Mouse (Mus musculus) megakaryocyte progenitor cell, adult 5-6 weeks (primary cell): ENCODE results near the gene Cdca5. TPM values are rescaled to one million over a fixed set of nuclear protein-coding genes. Genes with fewer than 3 reads are reported as not detected.
A peak's percentile ranks its signal among the peaks of the same experiment; 100 is the strongest.

ENCODE experiments used
- ATAC-seq: replicated peaks from 2 replicates; pipeline ENCODE4 v1.8.0; 2016; ENCODE audit warnings: mild to moderate bottlenecking, moderate TSS enrichment, inconsistent platforms; ENCODE audit not compliant: poor library complexity
- total RNA-seq, 2 experiments: library from RNA; stranded (forward) in 1 of 2; stranded (reverse) in 1 of 2; fragments of 157-497, 149-512 nt in 1 of 2; fragments of 200-1000 nt in 1 of 2; gene quantifications; 2 replicates each; pipeline versions ENCODE4 v1.2.3 to v1.2.4; 2015 to 2017

The Cdca5 gene
- total RNA-seq, 2 experiments from 2014 or later, result 42.8 to 55.4 TPM

DNA sequence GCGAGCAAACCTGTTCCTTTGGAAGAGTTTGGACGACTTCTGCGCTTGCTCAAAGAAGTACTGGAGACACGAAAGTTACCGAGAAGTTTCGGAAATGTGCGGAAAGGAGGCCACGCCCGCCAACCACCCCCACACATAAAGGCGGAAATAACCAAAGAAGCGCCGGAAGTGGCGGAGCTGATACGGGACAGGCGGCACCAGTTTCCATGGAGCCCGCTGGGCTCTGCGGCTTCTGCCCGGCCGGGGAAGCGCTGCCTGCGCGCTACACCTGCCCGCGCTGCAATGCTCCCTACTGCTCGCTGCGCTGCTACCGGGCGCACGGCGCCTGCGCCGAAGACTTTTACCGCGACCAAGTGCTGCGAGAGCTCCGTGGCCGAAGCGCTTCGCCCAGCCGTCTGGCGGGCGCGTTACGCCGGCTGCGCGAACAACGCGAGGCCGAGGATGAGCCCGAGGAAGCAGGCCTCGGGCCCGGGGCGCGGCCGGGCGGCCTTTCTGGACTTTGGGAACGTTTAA, 23.7 kb upstream of the Cdca5 start, which contains the start of gene Znhit2:
TSS of gene Znhit2 (plus strand) at position 172 of the 513 bp plus-strand sequence.
- ATAC-seq, result peak; percentile 68

DNA sequence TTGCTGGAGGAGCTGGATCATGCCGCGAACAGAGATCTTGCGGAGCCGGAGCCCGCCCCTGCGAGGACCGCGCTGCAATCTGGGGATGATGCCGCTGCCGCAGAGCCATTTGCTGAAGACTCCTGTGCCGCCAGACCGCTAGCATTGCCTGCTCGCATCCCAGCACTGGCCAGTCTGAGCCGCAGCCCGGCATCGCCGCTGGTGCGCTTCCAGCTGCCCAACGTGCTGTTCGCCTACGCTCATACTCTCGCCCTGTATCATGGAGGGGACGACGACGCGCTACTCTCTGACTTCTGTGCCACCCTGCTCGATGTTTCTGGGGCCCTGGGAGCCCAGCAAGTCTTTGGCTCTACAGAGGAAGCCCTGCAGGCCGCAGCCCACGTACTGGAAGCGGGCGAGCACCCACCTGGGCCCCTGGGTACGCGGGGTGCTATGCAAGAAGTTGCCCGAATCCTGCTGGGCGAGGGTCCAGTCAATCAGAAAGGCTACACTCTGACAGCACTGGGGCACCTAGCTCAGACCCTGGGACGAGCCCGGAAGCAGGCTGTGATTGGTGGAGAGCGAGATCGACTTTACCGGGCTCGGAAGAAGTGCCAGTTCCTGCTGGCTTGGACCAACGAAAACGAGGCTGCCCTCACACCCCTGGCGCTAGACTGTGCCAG, 23.0 kb upstream of the Cdca5 start:
- ATAC-seq, result peak; percentile 40

DNA sequence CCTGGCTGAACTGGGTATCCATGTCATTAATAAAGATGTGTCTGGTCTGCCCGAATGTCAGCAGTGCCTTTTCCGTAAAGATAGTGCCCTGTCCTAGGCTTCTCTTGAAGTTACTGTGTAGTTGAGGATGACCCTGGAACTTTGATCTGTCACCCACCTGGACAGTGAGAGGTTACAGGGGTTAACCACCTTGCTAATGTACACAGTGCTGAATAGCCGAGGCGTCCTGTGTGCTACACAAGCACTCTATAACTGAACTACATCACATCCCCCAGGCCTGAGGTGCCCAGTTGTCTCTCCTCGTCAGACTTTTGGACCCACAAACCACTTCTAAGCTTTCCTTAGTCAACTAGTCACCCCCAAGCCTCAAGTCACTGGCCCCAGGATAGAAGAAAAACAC, 22.4 kb upstream of the Cdca5 start:
- ATAC-seq, result no peak

DNA sequence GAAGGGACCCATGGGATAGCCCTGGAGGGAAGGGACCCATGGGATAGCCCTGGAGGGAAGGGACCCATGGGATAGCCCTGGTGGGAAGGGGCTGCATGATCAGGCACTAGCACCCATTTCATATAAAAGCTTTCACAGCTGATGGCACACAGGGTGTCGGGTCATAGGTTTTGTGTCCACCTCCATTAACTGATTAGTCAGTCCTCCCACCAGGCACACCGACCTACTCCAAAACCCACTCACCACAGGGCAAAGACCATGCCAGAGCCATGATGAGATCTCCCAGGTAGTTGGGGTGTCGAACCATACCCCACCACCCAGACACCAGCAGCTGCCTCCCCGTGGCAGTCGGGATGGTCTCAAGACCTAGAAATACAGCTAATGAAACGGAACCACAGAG, 21.7 kb upstream of the Cdca5 start:
- no peak for ATAC-seq

DNA sequence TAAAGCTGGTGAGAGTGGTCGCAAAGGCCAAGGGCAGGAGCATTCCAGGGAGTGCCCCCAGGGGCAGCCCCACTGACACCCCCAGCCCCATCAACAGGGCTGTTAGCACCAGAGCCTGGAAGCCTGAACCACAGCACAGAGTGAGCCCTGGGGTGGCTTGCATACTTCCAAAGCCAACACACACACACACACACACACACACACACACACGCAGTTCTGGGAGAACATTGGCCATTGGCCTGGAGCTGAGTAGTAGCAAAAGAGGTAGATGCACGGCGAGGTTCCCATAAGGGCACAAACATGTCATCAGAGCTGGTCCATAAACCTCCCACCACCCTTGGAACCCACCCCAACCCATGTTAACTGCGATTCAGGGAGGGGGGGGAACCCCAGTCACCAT, 18.2 kb upstream of the Cdca5 start:
- no peak for ATAC-seq

DNA sequence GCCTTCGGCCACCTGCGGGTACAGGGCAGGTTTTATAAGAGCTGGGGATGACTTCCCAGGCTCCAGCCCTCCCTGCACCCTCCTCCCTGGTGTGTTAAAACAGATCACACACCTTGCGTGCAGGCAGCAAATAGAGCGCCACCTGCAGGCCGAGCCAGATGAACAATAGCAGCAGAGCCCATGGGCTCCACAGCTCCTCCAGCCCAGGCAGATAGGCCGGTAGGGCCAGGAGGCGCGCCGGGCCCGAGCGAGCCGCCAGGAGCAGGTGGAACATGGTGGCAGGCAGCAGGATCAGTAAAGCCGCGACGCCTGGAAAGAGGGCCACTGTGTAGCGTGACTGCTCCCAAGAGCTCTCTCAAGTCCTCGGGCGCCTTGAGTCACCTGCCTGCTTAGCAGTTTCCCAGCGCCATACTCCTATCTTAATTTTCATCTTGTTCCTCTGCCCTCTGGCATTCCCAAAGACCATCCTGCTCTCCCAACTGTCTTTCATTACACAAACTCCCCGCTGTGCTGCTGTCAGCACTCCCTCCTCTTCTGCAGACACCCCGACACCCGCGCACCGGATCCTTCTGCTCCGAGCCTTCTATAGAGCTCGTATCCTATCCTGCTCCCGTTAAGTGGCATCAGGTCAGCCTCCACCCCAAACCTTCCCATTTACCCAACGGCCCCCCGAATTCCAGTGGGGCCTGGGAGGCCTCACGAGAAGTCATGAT, 17.6 kb upstream of the Cdca5 start:
- peak; percentile 81 for ATAC-seq

DNA sequence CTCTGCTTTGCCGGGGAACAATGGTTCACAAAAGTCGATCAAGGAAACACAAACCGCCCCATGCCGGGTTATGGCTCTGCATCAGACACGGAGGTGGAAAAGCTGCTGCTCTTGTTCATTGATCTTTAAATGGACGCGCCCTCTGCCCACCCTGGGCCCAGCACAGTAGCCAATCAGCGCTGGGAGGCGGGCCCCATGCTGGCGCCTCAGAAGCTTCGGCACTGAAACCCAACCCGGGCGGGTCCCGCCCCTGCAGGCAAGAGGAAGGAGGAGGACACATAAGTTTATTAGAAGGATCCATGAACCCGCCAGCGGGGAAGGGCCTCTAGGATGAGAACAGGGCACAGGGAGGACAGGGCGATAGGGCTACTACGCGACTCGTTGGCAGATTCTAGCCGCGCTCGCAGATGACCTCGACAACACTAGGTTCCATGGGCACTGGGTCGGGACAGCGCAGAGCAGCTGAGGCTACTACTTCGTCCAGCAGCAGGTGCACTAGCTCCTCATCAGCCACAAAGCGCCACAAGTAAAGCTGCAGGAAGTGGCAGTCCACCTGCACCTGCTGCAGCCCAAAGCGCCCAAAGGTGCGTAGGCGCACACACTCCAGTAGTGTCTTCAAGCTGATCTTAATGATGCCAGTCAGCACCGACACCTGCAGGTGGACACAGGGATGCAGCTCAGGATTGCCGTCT, 16.9 kb upstream of the Cdca5 start, which contains the start of gene Tm7sf2:
TSS of gene Tm7sf2 (minus strand) at position 650 of the 692 bp plus-strand sequence.
- ATAC-seq, result peak; percentile 87

DNA sequence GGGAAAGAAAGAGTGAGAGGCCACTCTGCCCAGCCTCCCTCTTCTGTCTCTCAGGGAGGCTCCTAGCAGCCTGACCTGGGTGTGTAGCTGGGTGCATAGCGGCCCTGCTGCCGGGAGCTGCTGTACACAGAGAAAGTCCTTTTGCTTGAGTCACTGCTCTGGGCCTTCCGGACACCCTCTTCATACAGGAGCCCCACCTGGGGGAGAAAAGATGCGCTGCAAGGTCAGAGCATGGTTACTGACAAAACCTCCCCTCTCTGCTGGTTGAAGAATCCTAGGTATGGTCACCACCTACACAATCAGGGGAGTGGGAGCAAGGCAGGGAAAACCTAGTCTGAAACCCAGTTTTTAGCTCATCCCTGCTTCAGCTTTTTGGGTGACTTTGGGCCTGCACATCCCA, 15.8 kb upstream of the Cdca5 start:
- no peak for ATAC-seq

DNA sequence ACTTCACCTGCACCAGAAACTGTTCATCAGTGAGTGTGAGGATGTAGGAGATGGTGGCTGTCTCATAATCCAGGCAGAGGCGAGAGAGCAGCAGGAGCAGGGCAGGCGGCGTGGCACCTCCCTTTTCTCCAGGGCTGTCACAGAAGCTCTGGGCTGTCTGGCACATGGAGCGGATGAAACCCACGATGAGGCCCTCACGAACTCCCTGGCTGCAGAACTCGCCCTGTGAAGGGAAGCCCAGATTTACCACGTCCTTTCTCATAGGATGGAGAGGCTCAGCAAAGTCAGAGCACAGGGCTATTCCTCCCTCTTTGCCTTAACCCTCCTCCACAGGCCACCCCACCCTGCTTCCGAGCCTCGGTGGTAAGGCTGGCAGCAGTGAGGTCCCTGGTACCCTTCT, 14.9 kb upstream of the Cdca5 start:
- no peak for ATAC-seq

DNA sequence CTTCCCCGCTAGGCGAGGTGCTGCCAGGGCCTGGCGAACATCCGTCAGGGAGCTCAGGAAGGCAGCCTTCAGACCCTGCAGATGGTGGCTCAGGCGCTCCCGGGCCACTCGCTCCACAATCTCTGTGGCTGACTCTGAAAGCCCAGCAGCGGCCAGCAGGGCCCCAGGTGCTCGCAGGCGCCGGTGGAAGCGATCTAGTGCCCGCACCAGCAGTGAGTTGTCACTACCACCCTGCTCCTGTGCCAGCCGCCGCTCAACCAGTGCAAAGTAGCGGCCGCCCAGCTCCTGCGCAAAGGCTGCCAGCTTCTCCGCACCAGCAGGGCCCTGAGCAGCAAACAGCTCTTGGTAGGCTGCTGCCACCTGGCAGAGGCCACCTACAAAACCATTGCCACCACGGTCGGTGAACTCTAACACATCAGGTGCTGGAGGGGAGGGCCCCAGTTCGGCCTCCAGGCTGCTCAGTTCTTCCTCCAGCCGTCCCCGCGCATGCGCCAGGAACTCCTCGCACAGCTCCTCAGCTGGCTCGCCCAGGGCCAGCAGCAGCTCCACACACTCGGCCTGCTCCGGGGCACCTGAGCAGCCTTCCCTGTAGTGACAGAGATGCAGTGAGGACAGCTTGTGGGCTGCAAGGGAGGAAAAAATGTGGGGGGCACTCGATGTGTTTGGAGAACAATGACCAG, 14.1 kb upstream of the Cdca5 start:
- no peak for ATAC-seq

DNA sequence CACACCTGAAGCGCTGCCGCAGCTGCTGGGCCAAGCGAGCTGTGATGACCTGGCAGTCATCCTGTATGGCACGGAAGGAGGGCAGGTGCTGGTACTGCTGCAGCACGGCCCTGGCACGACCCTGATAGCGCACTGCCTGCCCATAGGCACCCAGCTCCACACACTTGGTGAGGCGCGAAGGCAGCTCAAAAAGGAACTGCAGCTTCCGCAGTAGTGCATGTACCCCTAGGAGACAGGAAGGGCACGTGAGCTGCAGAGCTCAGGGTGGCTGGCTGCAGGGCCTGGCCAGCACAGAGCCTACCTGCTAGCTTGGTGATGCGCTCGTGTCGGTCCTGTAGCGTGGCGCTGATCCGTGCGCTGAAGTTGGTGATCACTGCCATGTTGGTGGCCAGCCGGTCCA, 13.5 kb upstream of the Cdca5 start:
- no peak for ATAC-seq

DNA sequence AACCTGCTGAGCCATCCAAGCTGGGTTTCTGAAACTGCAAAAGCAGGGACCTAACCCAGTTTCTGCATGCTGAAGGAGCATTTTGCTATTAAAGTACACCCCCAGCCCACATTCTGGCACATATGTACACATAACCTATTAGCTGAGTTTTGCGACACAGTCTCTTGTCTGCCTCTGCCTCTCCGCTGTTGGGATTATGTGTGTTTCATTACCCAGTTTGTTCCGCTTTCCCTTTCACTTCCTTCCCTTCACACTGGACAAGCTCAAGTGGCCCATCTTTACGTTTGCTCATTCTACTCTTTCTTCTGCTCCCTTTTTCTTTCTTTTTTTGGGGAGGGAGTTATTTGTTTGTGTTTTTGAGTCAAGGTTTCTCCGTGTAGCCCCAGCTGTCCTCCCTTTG, 10.9 kb upstream of the Cdca5 start:
- ATAC-seq, result no peak

DNA sequence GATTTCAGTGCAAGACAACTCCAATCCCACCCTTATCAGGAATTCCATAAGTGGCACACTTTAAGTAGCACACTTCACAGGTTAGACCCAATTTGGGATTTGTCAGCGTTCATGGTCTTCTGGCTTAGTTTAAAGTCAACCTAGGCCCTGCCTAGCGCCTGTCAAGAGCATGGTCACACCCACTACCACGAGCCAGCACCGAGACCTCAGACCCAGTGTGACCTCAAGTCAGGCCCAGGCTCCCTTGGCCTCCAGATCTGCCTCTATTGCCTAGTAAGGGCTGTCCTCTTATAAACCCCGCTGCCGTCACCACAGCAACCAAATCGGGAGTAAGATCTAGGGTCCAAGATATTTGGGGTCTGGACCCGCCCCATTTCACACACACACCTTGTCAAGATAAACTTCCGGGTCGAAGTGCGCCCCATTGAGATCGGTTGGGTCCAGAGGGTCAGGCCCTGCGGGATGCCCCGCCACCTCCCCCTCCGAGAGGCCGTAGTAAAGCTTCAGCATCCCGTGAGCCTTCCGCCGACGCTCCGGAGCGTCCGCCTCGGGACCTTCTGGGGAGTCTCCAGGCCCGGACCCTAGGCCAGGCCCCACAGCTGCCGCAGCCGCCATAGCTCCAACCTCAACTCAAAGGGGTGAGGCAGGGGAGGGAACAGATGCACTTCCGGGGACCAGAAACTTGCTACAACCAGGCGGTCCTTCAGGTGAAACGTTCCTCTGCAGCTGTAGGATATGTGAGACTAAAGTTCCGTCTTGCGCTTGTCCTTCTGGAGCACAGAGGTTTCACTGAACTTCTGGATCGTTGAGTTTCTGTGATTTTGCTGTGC, 8.0 kb upstream of the Cdca5 start, which contains the start of gene Vps51:
TSS of gene Vps51 (minus strand) at position 668 of the 830 bp plus-strand sequence.
- ATAC-seq, result peak; percentile 99

DNA sequence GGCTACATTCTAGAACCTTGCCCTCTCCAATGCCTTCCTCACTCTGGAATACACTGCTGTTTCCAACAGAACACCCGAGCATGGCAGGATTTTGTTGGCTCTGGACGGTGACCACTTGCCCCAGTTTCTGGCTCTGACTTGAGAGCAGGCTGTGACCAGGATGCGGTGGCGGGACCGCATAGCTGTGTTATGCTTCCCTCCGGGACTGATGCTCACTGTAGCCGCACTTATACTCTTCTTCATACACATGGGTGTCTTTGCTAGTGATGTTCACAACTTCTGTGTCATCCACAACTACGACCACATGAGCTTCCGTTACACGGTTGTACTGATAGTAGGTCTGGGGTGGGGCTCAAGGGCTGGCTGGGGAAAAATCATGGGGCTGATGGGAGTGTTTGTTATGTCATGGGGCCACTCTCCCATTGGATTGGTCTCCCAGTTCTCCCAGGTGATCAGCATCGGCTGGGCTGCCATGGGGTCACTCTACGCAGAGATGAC, 4.8 kb upstream of the Cdca5 start, which contains the start of gene Tmem262:
TSS of gene Tmem262 (plus strand) at position 51 of the 498 bp plus-strand sequence.
- no peak for ATAC-seq

DNA sequence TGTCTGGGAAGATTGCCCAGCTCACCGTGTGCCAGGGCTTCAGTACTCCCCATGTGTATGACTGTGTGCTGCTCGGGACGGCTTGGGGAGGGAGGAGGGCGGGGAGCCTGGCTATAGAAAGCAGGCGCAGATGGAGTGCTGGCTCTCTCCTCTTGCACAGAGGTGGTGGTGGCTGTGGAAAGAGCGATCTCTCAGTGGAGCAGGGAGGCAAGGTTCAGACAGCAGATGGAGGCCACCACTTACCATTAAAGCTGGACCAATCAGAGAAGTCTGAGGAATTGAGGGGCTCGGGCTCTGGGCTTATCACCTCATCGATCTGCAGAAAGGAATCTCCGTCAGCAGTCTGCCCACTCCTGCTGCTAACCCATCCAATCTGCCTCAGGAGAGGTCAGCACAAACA, 2.6 kb upstream of the Cdca5 start, which contains the start of gene Gm28374:
TSS of gene Gm28374 (minus strand) at position 101 of the 400 bp plus-strand sequence.
- no peak for ATAC-seq

DNA sequence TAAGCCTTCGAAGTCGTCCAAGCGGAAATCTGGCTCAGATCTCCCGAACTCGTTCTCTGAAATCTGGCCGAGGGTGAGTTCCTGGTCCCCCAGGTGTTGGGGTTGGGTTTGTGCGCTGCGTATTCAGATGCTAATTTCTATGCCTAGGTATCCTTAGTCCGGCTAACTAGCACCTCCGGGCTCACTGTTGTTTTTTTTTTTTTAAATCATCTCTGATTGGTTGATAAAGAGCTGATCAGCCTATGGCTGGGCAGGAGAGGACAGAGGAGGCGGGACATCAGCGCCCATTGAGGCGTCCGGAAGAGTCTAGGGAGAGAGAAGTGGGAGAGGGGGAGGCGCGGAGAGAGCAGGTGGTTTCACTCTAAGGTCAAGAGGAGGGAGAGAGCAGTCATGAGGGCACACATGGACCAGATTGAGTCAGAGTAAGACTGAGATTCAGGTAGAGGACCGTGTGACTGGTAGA, 665 bp downstream of the Cdca5 start:
- ATAC-seq, result peak; percentile 82

DNA sequence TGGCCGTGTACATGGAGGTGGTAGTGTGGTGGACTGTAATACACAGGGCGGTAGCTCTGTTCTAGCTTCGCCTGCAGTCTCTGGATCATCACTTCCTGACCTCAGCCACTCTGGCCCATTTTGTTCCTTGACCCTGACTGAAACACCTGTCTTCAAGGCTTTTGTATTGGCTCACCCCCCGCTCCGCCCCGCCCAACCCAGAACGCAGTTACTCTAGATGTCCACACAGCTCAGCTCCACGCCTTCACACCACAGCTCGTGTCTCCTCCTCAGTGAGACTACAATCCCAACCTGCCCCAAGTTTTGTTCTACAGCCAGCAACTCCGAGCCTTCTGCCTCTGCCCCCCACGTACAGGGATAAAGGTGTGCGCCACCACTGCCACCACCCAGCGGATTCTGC, 4.1 kb downstream of the Cdca5 start:
- no peak for ATAC-seq

DNA sequence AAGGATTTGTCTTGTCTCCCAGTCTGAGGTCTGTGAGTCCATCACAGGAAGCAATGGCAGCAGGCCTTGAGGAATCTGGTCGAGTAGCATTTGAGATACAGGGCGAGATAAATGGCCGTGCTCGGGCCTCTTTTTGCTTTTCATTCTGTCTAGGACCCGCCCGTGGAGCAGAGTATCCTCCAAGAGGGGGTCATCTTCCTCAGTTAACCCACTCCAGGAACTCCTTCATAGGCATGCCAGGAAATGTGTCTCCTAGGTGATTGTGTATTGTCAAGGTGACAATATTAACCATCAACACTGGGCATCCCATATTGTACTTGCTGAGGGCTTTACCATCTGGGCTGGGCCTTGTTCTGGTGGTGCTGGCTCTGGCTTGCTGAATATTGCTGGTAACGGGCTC, 9.3 kb downstream of the Cdca5 start, which contains the start of gene AC131692.1:
TSS of gene AC131692.1 (plus strand) at position 301 of the 400 bp plus-strand sequence.
- ATAC-seq, result no peak

DNA sequence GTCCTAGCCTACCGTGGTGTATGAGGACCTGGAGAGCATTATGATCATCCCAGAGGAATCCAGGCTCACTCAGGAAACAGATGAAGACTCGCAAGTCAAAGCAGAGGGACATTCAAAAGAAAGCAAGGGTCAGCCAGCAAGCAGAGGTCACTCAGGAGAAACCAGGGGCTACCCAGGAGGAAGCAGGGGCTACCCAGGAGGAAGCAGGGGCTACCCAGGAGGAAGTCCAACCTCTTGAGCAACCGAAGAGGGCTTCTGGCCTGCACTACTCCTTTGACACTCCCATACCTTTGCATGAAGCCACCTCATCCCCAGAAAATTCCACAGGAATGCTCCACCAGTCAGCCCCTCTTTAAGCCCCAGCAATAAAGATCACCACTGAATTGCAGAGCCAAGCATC, 13.1 kb downstream of the Cdca5 start:
- 0 out of 2 replicates have a peak, but pooled peaks have one; percentile 14 for ATAC-seq
